Mouse (Mus musculus) heart, adult 2 months (tissue): ENCODE measurements at regions not wholly inside any gene's neighbourhood (a gene's known extent, or its start where the extent isn't known, plus 50 kb on each side); places are given as distances from the start of the nearest gene placed in this dataset.

ENCODE experiments used
- DNase-seq, 2 experiments: peaks; one replicate each; pipeline ENCODE4 v3.0.0; 2021
- H3K27ac ChIP-seq: fragments of 200-600 bp; 2 replicates; pipeline ENCODE4 v1.8.1; 2022
- H3K27me3 ChIP-seq: fragments of 200-500 bp; 2 replicates; pipeline ENCODE4 v1.6.1; 2012; ENCODE audit warnings: mild to moderate bottlenecking, low read length, inconsistent platforms, mixed read lengths; ENCODE audit not compliant: control insufficient read depth, insufficient read depth
- H3K36me3 ChIP-seq: fragments of 200-500 bp; 2 replicates; pipeline ENCODE4 v1.6.1; 2012; ENCODE audit warnings: low read length, inconsistent platforms; ENCODE audit not compliant: control insufficient read depth, insufficient read depth
- H3K4me1 ChIP-seq: fragments of 200-500 bp; 2 replicates; pipeline ENCODE4 v1.6.1; 2011; ENCODE audit warnings: low read length; ENCODE audit not compliant: control insufficient read depth, insufficient read depth
- H3K4me3 ChIP-seq: fragments of 200-600 bp; 2 replicates; pipeline ENCODE4 v1.8.1; 2022
- H3K79me2 ChIP-seq: fragments of 200-500 bp; replicated peaks from 2 replicates; pipeline ENCODE4 v1.6.1; 2012; ENCODE audit warnings: mild to moderate bottlenecking, inconsistent platforms, low read length, moderate library complexity, mixed read lengths; ENCODE audit not compliant: control insufficient read depth, insufficient read depth
- H3K9ac ChIP-seq: fragments of 200-500 bp; 2 replicates; pipeline ENCODE4 v1.6.1; 2012; ENCODE audit warnings: low read depth, mild to moderate bottlenecking, control low read depth, inconsistent platforms, low read length, mixed read lengths
- CTCF ChIP-seq: fragments of 200-600 bp; IDR thresholded peaks from 2 replicates; pipeline ENCODE4 v1.8.1; 2022; ENCODE audit warnings: antibody characterized with exemption, mild to moderate bottlenecking, moderate library complexity
- EP300 ChIP-seq: fragments of 200-500 bp; IDR thresholded peaks from 2 replicates; pipeline ENCODE4 v1.6.1; 2011; ENCODE audit warnings: low read depth, low read length, control low read depth; ENCODE audit not compliant: insufficient read depth
- POLR2A ChIP-seq: fragments of 200-500 bp; IDR thresholded peaks from 2 replicates; pipeline ENCODE4 v1.6.1; 2011; ENCODE audit warnings: mild to moderate bottlenecking, low read depth, low read length, control low read depth; ENCODE audit not compliant: insufficient read depth
- WGBS: fragments of 180-500 bp; shearing (Covaris S2); methylation state at CpG from one replicate; pipeline ENCODE4 v1.1.7; 2018; 5-methylcytosine and 5-hydroxymethylcytosine counted together
- intact Hi-C: fragments of 180-260 bp; cut with DNase I; formaldehyde crosslinking; loops from one replicate; pipeline ENCODE4 v1.15.1; 2025

DNA sequence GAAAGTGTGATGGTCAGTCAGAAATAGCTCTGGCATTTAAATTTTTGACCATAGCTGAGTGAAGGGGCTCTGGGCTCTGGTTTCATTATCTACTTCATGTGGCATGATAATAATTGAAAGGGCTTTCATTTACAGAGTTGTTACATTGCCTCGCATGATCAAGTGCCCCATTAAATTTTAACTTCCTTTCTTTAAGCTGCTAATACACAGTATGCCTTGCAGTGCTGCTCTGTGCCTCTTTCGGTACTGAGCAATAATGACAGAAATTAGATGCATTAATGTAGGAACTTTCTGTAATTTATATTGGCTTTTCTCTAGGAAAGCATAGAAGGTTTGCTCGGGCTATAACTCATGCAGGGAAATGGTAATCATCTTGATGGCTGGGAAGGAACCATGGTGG lies 179.1 kb downstream of the AI593442 start:
- Histone ChIP-seq H3K9ac (no peak overlapping the region), H3K4me3 (no peak overlapping the region), H3K36me3 (no peaks in the 10 kb centered on the region), H3K27me3 (no peaks in the 10 kb centered on the region), H3K79me2 (no peaks in the 10 kb centered on the region), H3K4me1 (no peaks in the 10 kb centered on the region), H3K27ac (no peak overlapping the region)
- no peak for TF ChIP-seq EP300
- TF ChIP-seq POLR2A = no peak
- no peak for TF ChIP-seq CTCF
- WGBS = 79% methylated on average over 3 of the region's 3 CpGs
- intact Hi-C loops = no loop called here
- no peak for DNase-seq

DNA sequence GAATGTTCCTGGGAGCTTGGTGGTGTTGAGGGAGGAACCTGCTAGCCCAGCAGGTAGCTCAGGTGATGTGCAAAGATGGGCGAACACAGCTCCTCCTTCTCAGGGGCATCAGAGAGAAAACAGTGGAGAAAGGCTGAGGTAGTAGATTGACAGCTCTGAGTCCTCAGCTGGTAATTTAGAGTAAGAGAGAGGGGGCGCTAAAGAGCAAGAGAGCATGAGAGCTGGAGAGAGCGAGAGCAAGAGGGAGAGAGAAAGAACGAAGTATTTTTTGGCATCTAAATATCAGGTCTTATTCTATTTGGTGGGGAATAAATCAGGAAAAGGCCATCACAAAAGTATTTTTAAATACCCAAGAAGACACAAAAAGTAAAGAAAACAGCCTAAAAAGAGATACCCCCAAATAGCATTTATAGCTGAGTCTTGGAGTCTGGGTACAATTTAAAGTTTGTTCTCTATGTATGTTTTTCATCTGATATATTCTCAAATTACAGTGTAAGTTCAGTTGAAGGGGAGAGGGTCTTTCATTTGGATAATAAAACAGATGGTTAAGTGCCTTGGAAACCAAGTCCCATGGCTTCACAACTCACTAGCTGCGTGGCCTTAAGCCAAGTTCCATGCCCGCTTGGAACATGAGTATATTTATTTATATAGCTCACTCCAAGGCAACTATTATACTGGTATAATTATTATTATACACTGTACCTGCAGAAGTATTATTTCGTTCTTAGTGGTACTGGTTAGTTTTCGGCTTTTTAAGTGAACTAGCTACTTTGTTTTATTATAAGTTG lies 183.9 kb downstream of the AI593442 start:
- Histone ChIP-seq H3K36me3 (no peaks in the 10 kb centered on the region), H3K4me1 (no peaks in the 10 kb centered on the region), H3K79me2 (no peaks in the 10 kb centered on the region), H3K27me3 (no peaks in the 10 kb centered on the region), H3K4me3 (no peak overlapping the region), H3K9ac (no peak overlapping the region), H3K27ac (no peak overlapping the region)
- WGBS = 50% methylated on average over 8 of the region's 8 CpGs
- no peak for DNase-seq
- TF ChIP-seq EP300 (no peak), CTCF (peak; percentile 34)
- intact Hi-C loops = no loop called here

DNA sequence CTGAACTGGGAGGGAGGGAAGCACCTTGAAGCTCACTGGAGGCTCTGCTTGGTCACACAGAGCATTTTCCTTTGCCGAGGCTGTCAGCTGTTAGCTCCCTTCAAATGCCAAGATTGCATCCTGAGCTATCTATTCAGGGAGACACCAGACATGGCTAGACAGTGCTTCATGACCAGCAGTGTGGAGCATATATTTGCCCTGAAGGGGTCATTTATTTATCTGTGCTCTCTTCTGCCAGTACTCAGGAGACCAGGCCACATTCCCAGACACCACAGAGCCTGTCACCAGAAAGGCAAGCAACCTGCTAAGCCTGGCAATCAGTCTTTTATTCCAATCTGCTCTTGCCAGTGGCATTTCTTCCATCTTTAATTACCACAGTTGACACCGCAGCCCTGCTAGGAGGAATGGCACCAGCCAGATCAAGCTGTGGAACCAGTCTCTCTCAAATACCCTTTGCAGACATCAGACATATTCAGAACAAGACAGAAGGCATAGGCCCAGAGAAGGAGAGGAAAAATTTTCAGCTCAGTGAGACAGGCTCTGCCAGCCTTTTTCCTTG lies 186.6 kb downstream of the AI593442 start:
- Histone ChIP-seq H3K79me2 (no peaks in the 10 kb centered on the region), H3K36me3 (no peaks in the 10 kb centered on the region), H3K27ac (no peak overlapping the region), H3K4me3 (no peak overlapping the region), H3K9ac (no peak overlapping the region), H3K27me3 (no peaks in the 10 kb centered on the region), H3K4me1 (no peaks in the 10 kb centered on the region)
- intact Hi-C loops = no loop called here
- no peak for DNase-seq
- TF ChIP-seq CTCF (no peak), EP300 (no peak), POLR2A (no peak)
- WGBS = 51% methylated on average over 2 of the region's 2 CpGs

DNA sequence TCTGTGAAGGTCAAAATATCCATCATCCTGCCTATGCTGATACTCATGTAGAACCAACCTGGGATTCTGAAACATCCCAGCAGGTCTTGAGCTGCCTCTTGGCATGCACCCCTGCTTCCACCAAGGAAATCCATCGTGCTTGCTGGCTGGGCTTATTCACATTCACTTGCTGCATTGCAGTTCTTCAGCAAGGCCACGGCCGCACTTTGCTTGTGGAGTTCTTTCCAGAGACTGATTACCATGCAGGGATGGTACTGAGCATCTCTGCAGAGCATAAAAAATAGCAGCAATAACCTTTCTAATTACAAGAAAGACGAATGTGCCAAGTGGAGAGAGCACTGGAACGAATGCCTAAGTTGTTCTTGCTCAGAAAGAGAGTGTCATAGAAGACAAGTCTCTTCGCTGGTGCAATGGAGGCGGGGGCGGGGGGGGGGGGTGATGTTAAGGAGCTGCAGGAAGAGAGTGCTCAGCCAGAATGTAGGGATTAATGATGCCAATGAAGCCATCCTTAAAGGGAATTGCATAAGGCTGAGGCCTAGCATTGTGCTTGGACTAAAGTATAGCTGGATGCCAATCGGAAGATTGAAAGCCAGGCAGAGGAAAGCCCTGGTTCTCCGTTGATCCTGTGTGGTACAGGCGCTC lies 205.9 kb downstream of the AI593442 start:
- no peak for TF ChIP-seq EP300
- TF ChIP-seq CTCF = no peak
- TF ChIP-seq POLR2A = no peak
- DNase-seq = no peak
- Histone ChIP-seq H3K79me2 (no peaks in the 10 kb centered on the region), H3K9ac (no peak overlapping the region), H3K36me3 (no peaks in the 10 kb centered on the region), H3K4me1 (no peaks in the 10 kb centered on the region), H3K4me3 (no peak overlapping the region), H3K27ac (no peak overlapping the region), H3K27me3 (no peaks in the 10 kb centered on the region)
- intact Hi-C loops = no loop called here
- WGBS = 84% methylated on average over 11 of the region's 11 CpGs

DNA sequence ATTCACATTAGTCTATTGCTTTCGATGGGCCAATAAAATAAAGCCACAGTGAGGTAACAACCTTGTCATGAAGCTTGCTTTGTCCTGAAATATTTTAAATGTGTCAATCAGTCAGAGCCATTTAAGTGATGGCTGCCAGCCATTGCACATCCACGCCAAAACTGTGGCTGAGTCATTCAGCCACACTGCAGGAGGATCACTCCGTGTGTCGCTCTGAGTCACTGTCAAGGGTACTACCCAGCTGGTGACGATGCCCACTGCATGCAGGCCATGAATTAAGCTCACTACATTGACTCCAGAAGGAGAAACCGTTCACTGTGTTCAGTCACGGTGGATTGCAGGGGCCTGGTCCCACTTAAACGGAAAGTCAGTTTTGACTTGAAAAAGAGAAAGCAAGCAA lies 206.7 kb downstream of the AI593442 start:
- Histone ChIP-seq H3K4me1 (no peaks in the 10 kb centered on the region), H3K27ac (no peak overlapping the region), H3K9ac (no peak overlapping the region), H3K4me3 (no peak overlapping the region), H3K36me3 (no peaks in the 10 kb centered on the region), H3K27me3 (no peaks in the 10 kb centered on the region), H3K79me2 (no peaks in the 10 kb centered on the region)
- TF ChIP-seq EP300 (no peak), CTCF (no peak), POLR2A (no peak)
- intact Hi-C loops = no loop called here
- 75% methylated on average over 8 of the region's 8 CpGs for WGBS
- no peak for DNase-seq

DNA sequence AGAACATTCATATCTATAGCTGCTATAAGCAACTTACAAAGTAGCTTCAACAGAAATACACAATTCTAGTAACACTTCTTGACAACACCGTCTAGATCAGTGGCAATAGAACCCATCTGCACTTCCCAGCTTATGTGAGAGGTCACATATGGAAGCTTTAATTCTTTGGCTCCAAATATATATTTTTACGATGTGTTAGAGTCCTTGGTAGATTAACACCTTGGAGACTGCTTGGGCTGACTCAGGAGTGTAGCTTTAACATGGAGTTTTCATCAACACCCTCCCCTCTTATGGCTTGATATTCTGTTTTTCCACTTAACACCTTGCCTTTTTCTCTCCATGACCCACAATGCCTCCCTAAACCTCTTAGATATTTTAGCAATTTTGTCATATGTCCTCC lies 221.1 kb downstream of the AI593442 start:
- TF ChIP-seq EP300 (no peak), POLR2A (no peak), CTCF (no peak)
- intact Hi-C loops = no loop called here
- no peak overlapping the region for H3K4me3 ChIP-seq
- no peaks in the 10 kb centered on the region for H3K27me3 ChIP-seq
- WGBS = 61% methylated on average over 2 of the region's 2 CpGs
- H3K36me3 ChIP-seq = no peaks in the 10 kb centered on the region
- H3K27ac ChIP-seq = no peak overlapping the region
- H3K79me2 ChIP-seq = no peaks in the 10 kb centered on the region
- H3K9ac ChIP-seq = no peak overlapping the region
- no peak for DNase-seq
- H3K4me1 ChIP-seq = no peaks in the 10 kb centered on the region
